Mouse (Mus musculus) thymus, postnatal 0 days (tissue): ENCODE data around the gene Zfp873. TPM values are rescaled to one million over a fixed set of nuclear protein-coding genes. Genes with fewer than 3 reads are reported as not detected.
A peak's percentile ranks its signal among the peaks of the same experiment; 100 is the strongest.
"Not testable (repeated sequence)": the region's sequence is repeated elsewhere in the genome, so short reads cannot be mapped to it uniquely, and the experiment has no call there.

Source experiments
- DNase-seq: peaks from one replicate; pipeline ENCODE4 v3.0.0-alpha.2; 2015; ENCODE audit warnings: low spot score
- polyA plus RNA-seq: library from polyadenylated mRNA; unstranded; fragments of >200 nt; fragmentation: Nextera tagmentation; extraction: Ambion mirVana; gene quantifications from 2 replicates; pipeline ENCODE4 v1.2.1, GENCODE M21; 2015

Gene Zfp873
- 10.2 and 12.2 TPM in 2 replicates for polyA plus RNA-seq

GRCm38 (mm10) chr10:82047597-82048459, at the start of gene Zfp873:
Gene Zfp873 (plus strand): TSS chr10:82048123.
- peak; percentile 93 for DNase-seq

- DNase-seq, result not testable (repeated sequence)
Measured at GRCm38 (mm10) chr10:82003209-82003608, 44.7 kb upstream of the Zfp873 start.

GRCm38 (mm10) chr10:82004822-82005221, 43.1 kb upstream of the Zfp873 start:
- peak; percentile 48 for DNase-seq

GRCm38 (mm10) chr10:82042191-82042590, 5.7 kb upstream of the Zfp873 start:
- DNase-seq, result no peak

GRCm38 (mm10) chr10:82046603-82047002, 1.3 kb upstream of the Zfp873 start:
- DNase-seq, result no peak

DNA sequence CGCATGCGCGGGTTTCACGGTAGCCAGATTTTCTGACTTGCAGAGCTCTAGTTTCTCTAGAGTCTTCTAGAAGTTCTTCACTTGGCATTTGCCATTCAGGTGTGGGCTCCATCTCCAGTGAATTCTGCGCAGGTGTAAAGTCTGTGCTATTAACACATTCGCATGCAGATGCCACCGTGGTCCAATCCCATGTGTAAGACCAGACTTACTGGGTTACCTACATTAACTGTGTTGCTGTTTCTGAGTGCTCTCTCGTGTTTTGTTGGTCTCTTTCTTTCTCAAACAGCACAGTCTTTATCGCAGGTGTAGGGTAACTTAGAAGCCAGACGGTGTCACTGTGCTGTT, 509 bp downstream of the Zfp873 start:
- not testable (repeated sequence) for DNase-seq

GRCm38 (mm10) chr10:82082728-82083621, 35.1 kb downstream of the Zfp873 start, which contains the start of gene BC024063:
Gene BC024063 (plus strand): TSS chr10:82083353.
- DNase-seq, result peak; percentile 84

GRCm38 (mm10) chr10:82083622-82083971, 35.7 kb downstream of the Zfp873 start:
- not testable (repeated sequence) for DNase-seq

Other genes starting within 250 kb of the Zfp873 start
- gene Gm4767, start 235.9 kb upstream of the Zfp873 start, polyA plus RNA-seq, result 2.9 and 3.0 TPM in 2 replicates
- gene Gm32687, start 184.2 kb upstream of the Zfp873 start, polyA plus RNA-seq, result 9.9 and 10.5 TPM in 2 replicates
- 1.6 and 2.1 TPM in 2 replicates for gene Zfp781, start 117.6 kb upstream of the Zfp873 start, polyA plus RNA-seq
- gene BC024063, start 35.2 kb downstream of the Zfp873 start, polyA plus RNA-seq, result 3.0 and 3.9 TPM in 2 replicates
- 7.9 and 8.6 TPM in 2 replicates for gene AU041133, start 79.9 kb downstream of the Zfp873 start, polyA plus RNA-seq
- 10.7 and 10.9 TPM in 2 replicates for gene Zfp938, start 193.2 kb downstream of the Zfp873 start, polyA plus RNA-seq